Mouse (Mus musculus) left cerebral cortex, adult 8-10 months (tissue): ENCODE measurements at regions not wholly inside any gene's neighbourhood (a gene's known extent, or its start where the extent isn't known, plus 50 kb on each side); places are given as distances from the start of the nearest gene placed in this dataset.

Source experiments
- DNase-seq, 2 experiments: peaks; one replicate each; pipeline ENCODE4 v3.0.0; 2022; ENCODE audit warnings: low spot score in 2 of 2

GRCm38 (mm10) chr10:27995035-27995399, 79.6 kb upstream of the Ptprk start:
- DNase-seq = no peak

- DNase-seq = no peak
These were observed 63.9 kb upstream of the Ptprk start for GRCm38 (mm10) chr10:28010756-28011155.

- no peak for DNase-seq
These were observed 62.5 kb upstream of the Ptprk start for GRCm38 (mm10) chr10:28012135-28012534.

GRCm38 (mm10) chr10:28013401-28013800, 61.2 kb upstream of the Ptprk start:
- no peak for DNase-seq

- no peak for DNase-seq
These were observed 60.3 kb upstream of the Ptprk start for GRCm38 (mm10) chr10:28014306-28014825.
